Mouse (Mus musculus) inflammation-experienced regulatory T-cells (primary cell): ENCODE results near the gene Plpp3. TPM values are rescaled to one million over a fixed set of nuclear protein-coding genes. Genes with fewer than 3 reads are reported as not detected.

Source experiments
- polyA plus RNA-seq, 2 experiments: library from polyadenylated mRNA; unstranded; fragments of 100-300 nt; shearing (Covaris generic); gene quantifications; one replicate each; pipeline ENCODE4 v1.2.1; 2017

Gene Plpp3
- polyA plus RNA-seq, result 1 to 10 TPM in 1 of 2 experiments, under 1 TPM in 1; 0.20 to 3.4 TPM

GRCm38 (mm10) chr4:105157276-105158168, at the start of gene Plpp3:
Gene Plpp3 (plus strand): TSS chr4:105157347.

GRCm38 (mm10) chr4:105109199-105109989, 47.8 kb upstream of the Plpp3 start, which contains the start of gene Prkaa2:
Gene Prkaa2 (minus strand): TSS chr4:105109890.

Other genes starting within 250 kb of the Plpp3 start
- gene Fyb2, start 243.9 kb upstream of the Plpp3 start, polyA plus RNA-seq, result under 1 TPM; 0.07 to 0.23 TPM
- gene Prkaa2, start 47.5 kb upstream of the Plpp3 start, polyA plus RNA-seq, result under 1 TPM; 0.19 to 0.24 TPM